Mouse (Mus musculus) small intestine, adult 2 months (tissue): Measurements from ENCODE around the gene Polg2.

Source experiments
- CTCF ChIP-seq: fragments of 200-500 bp; IDR thresholded peaks from 2 replicates; pipeline ENCODE4 v1.5.1; 2012; ENCODE audit warnings: low read depth, mild to moderate bottlenecking, control low read depth, inconsistent platforms, low read length, moderate library complexity, mixed read lengths; ENCODE audit not compliant: insufficient replicate concordance, insufficient read length; ENCODE audit errors: extremely low read depth
- POLR2A ChIP-seq: fragments of 200-500 bp; IDR thresholded peaks from 2 replicates; pipeline ENCODE4 v1.6.1; 2012; ENCODE audit warnings: low read depth, mild to moderate bottlenecking, control low read depth, inconsistent platforms, low read length, moderate library complexity

DNA sequence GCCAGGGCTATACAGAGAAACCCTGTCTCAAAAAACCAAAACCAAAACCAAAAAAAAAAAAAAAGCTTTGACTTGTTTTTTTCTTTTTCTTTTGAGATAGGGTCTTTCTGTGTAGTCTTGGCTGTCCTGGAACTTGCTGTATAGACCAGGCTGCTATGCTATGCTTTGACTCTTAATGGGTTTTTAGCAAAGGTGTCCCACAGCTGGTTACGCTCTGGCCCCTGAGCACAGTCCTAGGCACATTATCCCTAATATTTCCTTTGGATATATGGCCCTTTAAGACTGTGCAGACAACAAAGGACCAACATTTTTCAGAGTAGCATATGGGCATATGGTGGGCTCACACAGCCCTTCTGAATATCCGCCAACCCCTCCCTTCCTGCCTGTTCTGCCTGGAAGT, 40.2 kb downstream of the Polg2 start:
- TF ChIP-seq CTCF = no peak
- no peak for TF ChIP-seq POLR2A
